Mouse (Mus musculus): ENCODE results near the gene Gm3020.
"Not testable (repeated sequence)": the region's sequence is repeated elsewhere in the genome, so short reads cannot be mapped to it uniquely, and the experiment has no call there.

Gene Gm3020

GRCm38 (mm10) chr14:3651730-3652129 lies at the start of gene Gm3020:
Gene Gm3020 (plus strand): TSS chr14:3652030.
- ATAC-seq (ENCODE audit: low TSS enrichment), result not testable (repeated sequence)

- ATAC-seq (ENCODE audit: low TSS enrichment), result not testable (repeated sequence)
Observed at GRCm38 (mm10) chr14:3634212-3634611, 17.6 kb upstream of the Gm3020 start, which contains the start of gene Gm3012. Gene Gm3012 (plus strand): TSS chr14:3634512.

- not testable (repeated sequence) for ATAC-seq (ENCODE audit: low TSS enrichment)
Observed at GRCm38 (mm10) chr14:3688483-3688882, 36.7 kb downstream of the Gm3020 start, which contains the start of gene Gm3043. Gene Gm3043 (plus strand): TSS chr14:3688783.
